Mouse (Mus musculus): ENCODE measurements at regions not wholly inside any gene's neighbourhood (a gene's known extent, or its start where the extent isn't known, plus 50 kb on each side); places are given as distances from the start of the nearest gene placed in this dataset.

- H3K36me3 ChIP-seq: no peaks in the 10 kb centered on the region
- no peaks in the 10 kb centered on the region for H3K9me3 ChIP-seq
- no peaks in the 10 kb centered on the region for H3K27me3 ChIP-seq
- no peak overlapping the region for H3K4me2 ChIP-seq (replicated peaks)
- H3K4me3 ChIP-seq: no peak overlapping the region
- H3K9ac ChIP-seq (replicated peaks): no peak overlapping the region
- WGBS: 76% methylated on average over 5 of the region's 5 CpGs
- no peak overlapping the region for H3K27ac ChIP-seq (replicated peaks)
- ATAC-seq (ENCODE audit: low FRiP score, low read depth): no peak
- H3K4me1 ChIP-seq: peaks cover 8% of the 10 kb centered on the region
These were observed 101.4 kb downstream of the Rnd3 start for GRCm38 (mm10) chr2:51047520-51047919.

- Histone ChIP-seq H3K9me3 (no peaks in the 10 kb centered on the region), H3K4me1 (peaks cover 8% of the 10 kb centered on the region), H3K27ac (replicated peaks) (no peak overlapping the region), H3K9ac (replicated peaks) (no peak overlapping the region), H3K4me3 (no peak overlapping the region), H3K36me3 (no peaks in the 10 kb centered on the region), H3K4me2 (replicated peaks) (no peak overlapping the region), H3K27me3 (no peaks in the 10 kb centered on the region)
- ATAC-seq (ENCODE audit: low FRiP score, low read depth): no peak
- 58% methylated on average over 2 of the region's 2 CpGs for WGBS
These were observed 103.3 kb downstream of the Rnd3 start for GRCm38 (mm10) chr2:51045626-51046025.

GRCm38 (mm10) chr2:51041101-51041500 lies 107.8 kb downstream of the Rnd3 start:
- no peak for ATAC-seq (ENCODE audit: low FRiP score, low read depth)
- WGBS: 52% methylated on average over 7 of the region's 7 CpGs
- no peak overlapping the region for H3K27ac ChIP-seq (replicated peaks)

GRCm38 (mm10) chr2:51038685-51039084 lies 110.2 kb downstream of the Rnd3 start:
- Histone ChIP-seq H3K4me3 (no peak overlapping the region), H3K4me2 (replicated peaks) (no peak overlapping the region), H3K4me1 (peaks cover 14% of the 10 kb centered on the region), H3K36me3 (no peaks in the 10 kb centered on the region), H3K27me3 (no peaks in the 10 kb centered on the region), H3K27ac (replicated peaks) (no peak overlapping the region), H3K9me3 (no peaks in the 10 kb centered on the region), H3K9ac (replicated peaks) (no peak overlapping the region)
- WGBS: 50% methylated on average over 6 of the region's 6 CpGs
- ATAC-seq (ENCODE audit: low FRiP score, low read depth): no peak

More at GRCm38 (mm10) chr2:51041101-51041500, 107.8 kb downstream of the Rnd3 start:
- Histone ChIP-seq H3K4me2 (replicated peaks) (no peak overlapping the region), H3K4me1 (peaks cover 11% of the 10 kb centered on the region), H3K9me3 (no peaks in the 10 kb centered on the region), H3K36me3 (no peaks in the 10 kb centered on the region), H3K4me3 (no peak overlapping the region), H3K9ac (replicated peaks) (no peak overlapping the region), H3K27me3 (no peaks in the 10 kb centered on the region)

GRCm38 (mm10) chr2:51036995-51037394 lies 111.9 kb downstream of the Rnd3 start:
- Histone ChIP-seq H3K4me1 (peaks cover 14% of the 10 kb centered on the region), H3K27ac (replicated peaks) (no peak overlapping the region), H3K4me3 (no peak overlapping the region), H3K9ac (replicated peaks) (no peak overlapping the region), H3K36me3 (no peaks in the 10 kb centered on the region), H3K9me3 (no peaks in the 10 kb centered on the region), H3K4me2 (replicated peaks) (no peak overlapping the region), H3K27me3 (no peaks in the 10 kb centered on the region)
- no peak for ATAC-seq (ENCODE audit: low FRiP score, low read depth)
- 78% methylated on average over 5 of the region's 5 CpGs for WGBS

GRCm38 (mm10) chr2:51036190-51036755 lies 112.6 kb downstream of the Rnd3 start:
- Histone ChIP-seq H3K4me1 (peaks cover 14% of the 10 kb centered on the region), H3K9me3 (no peaks in the 10 kb centered on the region), H3K4me2 (replicated peaks) (no peak overlapping the region), H3K4me3 (no peak overlapping the region), H3K36me3 (no peaks in the 10 kb centered on the region), H3K27me3 (no peaks in the 10 kb centered on the region), H3K27ac (replicated peaks) (no peak overlapping the region), H3K9ac (replicated peaks) (no peak overlapping the region)
- 63% methylated on average over 8 of the region's 8 CpGs for WGBS
- peak; percentile 52; the same call in 1 of the 2 replicates for ATAC-seq (ENCODE audit: low FRiP score, low read depth)

- no peaks in the 10 kb centered on the region for H3K36me3 ChIP-seq
- H3K27me3 ChIP-seq: no peaks in the 10 kb centered on the region
- no peak for ATAC-seq (ENCODE audit: low FRiP score, low read depth)
- H3K9ac ChIP-seq (replicated peaks): no peak overlapping the region
- H3K4me2 ChIP-seq (replicated peaks): no peak overlapping the region
- H3K4me3 ChIP-seq: no peak overlapping the region
- WGBS: 92% methylated on average over 7 of the region's 7 CpGs
- H3K9me3 ChIP-seq: no peaks in the 10 kb centered on the region
- H3K27ac ChIP-seq (replicated peaks): no peak overlapping the region
- H3K4me1 ChIP-seq: peaks cover 6% of the 10 kb centered on the region
These were observed 115.0 kb downstream of the Rnd3 start for GRCm38 (mm10) chr2:51033881-51034280.

- no peak for ATAC-seq (ENCODE audit: low FRiP score, low read depth)
- H3K9me3 ChIP-seq: no peaks in the 10 kb centered on the region
- H3K27me3 ChIP-seq: no peaks in the 10 kb centered on the region
- H3K27ac ChIP-seq (replicated peaks): no peak overlapping the region
- no peaks in the 10 kb centered on the region for H3K4me1 ChIP-seq
- no peak overlapping the region for H3K4me2 ChIP-seq (replicated peaks)
- no peak overlapping the region for H3K4me3 ChIP-seq
- no peaks in the 10 kb centered on the region for H3K36me3 ChIP-seq
- H3K9ac ChIP-seq (replicated peaks): no peak overlapping the region
- WGBS: 80% methylated on average over 2 of the region's 2 CpGs
These were observed 126.4 kb downstream of the Rnd3 start for GRCm38 (mm10) chr2:51022479-51022878.

GRCm38 (mm10) chr2:51016129-51016402 lies 132.8 kb downstream of the Rnd3 start:
- H3K4me2 ChIP-seq (replicated peaks): no peak overlapping the region
- H3K4me1 ChIP-seq: 0 out of 2 replicates have a peak, but pooled peaks cover 5% of the 10 kb centered on the region
- H3K27ac ChIP-seq (replicated peaks): no peak overlapping the region
- H3K9ac ChIP-seq (replicated peaks): no peak overlapping the region
- WGBS: 93% methylated on average over 5 of the region's 5 CpGs
- H3K9me3 ChIP-seq: no peaks in the 10 kb centered on the region
- ATAC-seq (ENCODE audit: low FRiP score, low read depth): no peak
- no peaks in the 10 kb centered on the region for H3K27me3 ChIP-seq
- H3K4me3 ChIP-seq: no peak overlapping the region
- no peaks in the 10 kb centered on the region for H3K36me3 ChIP-seq

GRCm38 (mm10) chr2:51015360-51016128 lies 133.4 kb downstream of the Rnd3 start:
- H3K9ac ChIP-seq (replicated peaks): no peak overlapping the region
- no peak overlapping the region for H3K4me2 ChIP-seq (replicated peaks)
- no peak overlapping the region for H3K27ac ChIP-seq (replicated peaks)
- H3K9me3 ChIP-seq: no peaks in the 10 kb centered on the region
- 0 out of 2 replicates have a peak, but pooled peaks cover 5% of the 10 kb centered on the region for H3K4me1 ChIP-seq
- 68% methylated on average over 7 of the region's 7 CpGs for WGBS
- no peaks in the 10 kb centered on the region for H3K27me3 ChIP-seq
- H3K4me3 ChIP-seq: no peak overlapping the region
- H3K36me3 ChIP-seq: no peaks in the 10 kb centered on the region
- ATAC-seq (ENCODE audit: low FRiP score, low read depth): no peak

GRCm38 (mm10) chr2:51014232-51014631 lies 134.7 kb downstream of the Rnd3 start:
- H3K9ac ChIP-seq (replicated peaks): no peak overlapping the region
- no peak overlapping the region for H3K4me3 ChIP-seq
- H3K4me2 ChIP-seq (replicated peaks): no peak overlapping the region
- no peak for ATAC-seq (ENCODE audit: low FRiP score, low read depth)
- H3K9me3 ChIP-seq: no peaks in the 10 kb centered on the region
- H3K36me3 ChIP-seq: no peaks in the 10 kb centered on the region
- no peak overlapping the region for H3K27ac ChIP-seq (replicated peaks)
- no peaks in the 10 kb centered on the region for H3K27me3 ChIP-seq
- H3K4me1 ChIP-seq: 0 out of 2 replicates have a peak, but pooled peaks cover 5% of the 10 kb centered on the region

GRCm38 (mm10) chr2:51013090-51013489 lies 135.8 kb downstream of the Rnd3 start:
- H3K4me3 ChIP-seq: no peak overlapping the region
- peaks cover 6% of the 10 kb centered on the region for H3K4me1 ChIP-seq
- no peak overlapping the region for H3K4me2 ChIP-seq (replicated peaks)
- no peak overlapping the region for H3K27ac ChIP-seq (replicated peaks)
- 77% methylated on average over 2 of the region's 2 CpGs for WGBS
- ATAC-seq (ENCODE audit: low FRiP score, low read depth): no peak
- H3K9me3 ChIP-seq: no peaks in the 10 kb centered on the region
- no peaks in the 10 kb centered on the region for H3K27me3 ChIP-seq
- no peaks in the 10 kb centered on the region for H3K36me3 ChIP-seq
- H3K9ac ChIP-seq (replicated peaks): no peak overlapping the region

GRCm38 (mm10) chr2:51008251-51008533 lies 140.7 kb downstream of the Rnd3 start:
- peak overlapping the region; percentile 60 for H3K27ac ChIP-seq (replicated peaks)
- ATAC-seq (ENCODE audit: low FRiP score, low read depth): peak; percentile 47; the same call in 1 of the 2 replicates
- 46% methylated on average over 2 of the region's 2 CpGs for WGBS

More at GRCm38 (mm10) chr2:51008251-51008533, 140.7 kb downstream of the Rnd3 start:
- H3K4me1 ChIP-seq: peaks cover 17% of the 10 kb centered on the region
- no peaks in the 10 kb centered on the region for H3K27me3 ChIP-seq
- no peak overlapping the region for H3K4me3 ChIP-seq
- no peaks in the 10 kb centered on the region for H3K36me3 ChIP-seq
- no peaks in the 10 kb centered on the region for H3K9me3 ChIP-seq
- no peak overlapping the region for H3K4me2 ChIP-seq (replicated peaks)
- no peak overlapping the region for H3K9ac ChIP-seq (replicated peaks)
